Mouse (Mus musculus) lung, postnatal 0 days (tissue): ENCODE data around the gene Fads6.

Source experiments
- CTCF ChIP-seq: IDR thresholded peaks from 2 replicates; pipeline ENCODE4 v1.5.1; 2016; ENCODE audit warnings: antibody characterized with exemption, mild to moderate bottlenecking
- EP300 ChIP-seq: IDR thresholded peaks from 2 replicates; pipeline ENCODE4 v1.6.1; 2016; ENCODE audit warnings: antibody characterized with exemption, mild to moderate bottlenecking, control low read depth

DNA sequence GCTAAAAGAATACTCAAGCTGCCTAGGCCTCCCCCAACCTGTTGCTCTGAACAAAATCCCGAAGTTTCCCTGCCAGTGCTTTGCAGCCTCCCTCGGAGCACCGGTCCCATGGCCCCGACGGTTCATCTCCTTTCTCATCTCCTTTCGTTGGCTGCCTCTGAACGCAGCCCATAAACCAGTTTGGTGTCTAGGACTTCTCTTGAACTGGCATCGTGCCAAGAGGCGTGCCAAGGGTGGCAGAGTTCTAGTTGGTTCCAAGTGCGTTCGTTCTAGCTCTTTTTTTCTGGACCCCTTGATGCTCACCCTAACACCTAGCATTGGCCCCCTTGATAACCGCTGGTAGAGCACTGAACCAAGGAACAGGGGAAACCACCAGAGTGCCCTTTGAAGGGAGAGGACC lies 37.8 kb upstream of the Fads6 start:
- no peak for TF ChIP-seq CTCF
- no peak for TF ChIP-seq EP300
